Mouse (Mus musculus): ENCODE results near the gene Hexim2.

The Hexim2 gene

DNA sequence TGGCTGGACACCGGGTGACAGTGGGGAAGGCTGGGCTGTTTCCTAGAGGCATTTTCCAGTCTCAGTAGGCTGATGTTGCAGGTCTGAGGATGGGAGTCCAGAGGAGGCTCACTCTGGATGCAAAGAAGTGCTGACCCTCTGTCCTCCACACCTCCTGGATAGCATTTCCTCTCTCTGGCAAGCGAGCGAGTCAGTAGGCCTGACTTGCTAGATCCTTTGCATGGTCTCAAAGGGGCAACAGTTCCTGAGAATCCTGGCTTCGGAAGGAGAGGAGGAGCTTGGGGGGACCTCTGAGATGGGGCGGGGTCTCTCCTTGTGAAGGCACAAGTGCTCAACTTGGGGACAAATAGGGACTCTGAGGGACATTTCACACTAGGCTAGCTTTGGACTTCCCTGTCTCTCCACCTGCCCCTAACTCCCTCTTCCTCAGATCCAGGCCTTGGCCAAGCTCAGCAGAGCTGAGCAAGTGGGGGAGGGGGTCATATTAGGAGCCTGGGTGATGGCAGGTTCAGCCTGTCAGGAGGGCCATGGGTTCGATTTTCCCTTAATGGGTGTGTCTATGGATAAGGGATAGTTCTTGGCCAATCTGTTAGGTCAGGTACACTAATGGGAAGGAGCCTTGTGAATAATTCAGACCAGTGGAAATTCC is 40.3 kb downstream of the Hexim2 start:
- DNase-seq (ENCODE audit: extremely low spot score, low spot score), result no peak

DNA sequence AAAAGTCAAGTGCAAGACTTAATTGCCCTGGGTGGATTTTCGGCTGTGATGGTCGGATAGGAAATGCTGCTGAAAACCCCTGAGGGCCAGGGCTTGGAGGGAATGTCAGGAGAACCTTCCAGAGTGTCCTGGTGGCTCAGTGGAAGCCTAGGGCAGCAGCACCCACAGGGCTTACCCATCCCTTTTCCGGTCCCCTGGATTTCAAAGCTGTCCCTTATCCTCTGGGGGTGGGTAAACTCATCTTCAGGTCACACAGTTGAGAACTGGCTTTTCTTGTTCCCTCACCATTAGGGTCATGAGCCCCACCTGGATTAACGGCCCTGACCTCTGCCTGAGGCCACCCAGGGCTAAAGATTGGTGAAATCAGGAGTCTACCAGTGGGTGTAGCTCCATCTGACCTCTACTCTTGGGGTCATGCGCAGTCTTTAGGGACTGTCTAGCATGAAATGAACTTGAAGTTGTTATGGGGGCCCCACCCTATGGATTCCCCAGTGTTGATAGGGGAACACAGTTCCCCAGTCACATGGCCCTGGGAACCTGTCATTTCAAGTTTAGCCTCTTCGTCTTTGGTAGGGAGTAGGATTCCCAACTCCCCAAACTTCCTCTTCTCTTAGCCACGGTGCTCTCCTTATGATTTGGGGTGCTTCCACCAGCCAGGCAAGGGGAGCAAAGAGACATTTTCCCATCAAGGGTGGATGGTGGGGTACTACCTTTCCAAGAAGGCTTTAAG is 41.0 kb downstream of the Hexim2 start:
- no peak for DNase-seq (ENCODE audit: extremely low spot score, low spot score)

DNA sequence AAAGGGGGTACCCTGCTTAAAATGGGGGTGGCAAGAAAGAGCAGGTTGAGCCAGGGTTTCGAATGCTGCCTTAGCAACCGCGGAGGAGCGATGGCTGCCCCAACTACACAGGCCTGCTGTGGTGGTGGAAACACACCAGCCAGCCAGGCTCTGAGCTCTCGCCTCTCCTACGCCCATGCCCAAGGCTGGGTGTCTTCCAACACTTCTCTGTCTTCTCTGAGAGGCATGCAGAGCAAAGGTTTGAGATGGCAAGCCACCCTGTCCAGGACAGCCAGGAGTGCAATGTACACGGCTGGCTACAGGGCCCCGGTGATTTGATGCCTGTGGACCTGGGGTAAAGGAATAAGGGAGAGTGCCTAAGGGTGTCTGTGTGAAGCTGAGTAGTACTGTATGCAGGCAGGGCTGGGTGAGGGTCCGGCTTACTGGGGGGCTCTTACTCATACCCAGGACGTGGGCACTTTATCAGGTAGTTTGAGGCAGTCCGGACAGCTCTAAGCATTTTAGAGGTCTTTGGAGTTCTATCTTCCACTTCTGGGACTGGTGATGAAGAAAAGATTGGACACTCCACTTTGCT is 41.6 kb downstream of the Hexim2 start:
- no peak for DNase-seq (ENCODE audit: extremely low spot score, low spot score)

DNA sequence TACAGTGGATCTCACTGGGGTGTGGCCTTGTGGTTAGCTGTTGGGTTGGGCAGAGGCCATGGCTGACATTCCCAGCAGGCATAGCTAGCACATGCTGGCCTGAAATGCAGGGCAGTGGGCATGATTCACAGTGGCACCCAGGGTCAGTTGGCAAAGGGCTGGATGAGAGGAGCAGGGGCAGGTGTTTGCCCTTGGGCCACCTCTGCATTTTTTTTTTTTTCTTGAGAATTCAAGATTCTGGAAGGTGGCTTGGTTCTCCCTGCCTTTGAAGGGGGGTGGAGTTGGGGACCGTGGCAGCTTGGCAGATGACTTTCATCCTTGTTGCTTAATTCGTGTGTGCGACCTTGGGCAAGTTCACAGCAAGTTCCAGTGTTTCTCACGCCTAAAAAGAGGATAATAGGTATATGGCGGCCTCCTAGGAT is 42.2 kb downstream of the Hexim2 start:
- no peak for DNase-seq (ENCODE audit: extremely low spot score, low spot score)

DNA sequence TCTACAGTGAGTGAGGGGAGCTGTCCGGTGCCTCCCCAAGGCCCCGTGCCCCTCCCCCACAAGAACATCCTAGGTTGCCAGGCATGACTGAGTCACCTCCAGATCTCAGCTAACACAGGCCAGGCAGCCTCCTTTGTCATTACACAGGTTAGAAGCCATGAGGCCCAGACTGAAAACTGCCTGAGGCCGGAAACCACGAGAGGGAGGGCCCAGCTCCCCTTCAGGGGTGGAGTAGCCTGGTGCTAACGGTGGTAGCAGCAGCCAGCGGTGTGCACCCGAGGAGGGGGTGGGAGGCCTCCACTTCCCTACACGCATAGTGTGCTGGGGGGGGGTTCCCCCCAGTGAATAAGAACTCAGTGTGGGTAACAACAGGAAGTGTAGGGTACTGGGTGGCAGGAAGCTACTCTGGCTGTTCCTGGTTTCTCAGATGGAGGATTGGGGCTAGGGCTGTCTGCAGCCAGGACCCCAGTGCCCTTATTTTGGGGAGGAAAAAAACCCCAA is 42.7 kb downstream of the Hexim2 start:
- DNase-seq (ENCODE audit: extremely low spot score, low spot score), result no peak

DNA sequence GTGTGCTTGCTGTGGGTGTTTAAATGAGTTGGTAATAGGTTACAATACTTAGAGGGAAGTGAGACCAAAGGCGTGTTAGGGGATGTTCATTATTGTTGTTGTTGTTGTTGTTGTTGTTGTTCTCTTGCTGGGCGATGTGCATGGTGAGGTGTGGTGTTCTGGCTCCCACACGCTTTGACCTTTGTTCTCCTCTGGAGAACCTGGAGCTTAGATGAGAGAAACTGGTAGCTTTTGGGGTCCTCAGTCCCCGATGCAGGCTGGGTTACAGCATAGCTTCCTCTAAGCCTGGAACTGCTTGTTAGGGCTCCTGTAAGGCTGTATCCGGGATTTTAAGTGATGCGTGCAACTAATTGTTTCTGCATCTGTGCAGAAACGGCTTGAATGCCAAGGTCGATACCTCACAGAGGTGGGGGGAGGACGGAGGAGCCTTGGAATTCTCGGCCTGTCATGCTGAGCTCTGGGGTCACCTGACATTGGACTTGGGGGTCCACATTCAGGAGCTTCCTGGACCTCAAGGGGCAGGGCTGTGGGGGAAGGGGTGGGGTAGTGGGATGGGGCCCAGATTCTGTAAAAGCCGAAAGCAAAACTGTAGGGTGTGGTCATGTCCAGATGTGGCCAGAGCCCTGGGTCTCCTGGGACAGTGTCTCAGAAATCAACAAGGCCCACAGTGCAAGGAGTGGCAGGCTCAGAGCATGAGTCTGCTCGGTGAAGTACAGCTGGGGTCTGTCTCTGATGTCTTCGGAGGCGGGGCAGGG is 43.6 kb downstream of the Hexim2 start:
- no peak for DNase-seq (ENCODE audit: extremely low spot score, low spot score)

DNA sequence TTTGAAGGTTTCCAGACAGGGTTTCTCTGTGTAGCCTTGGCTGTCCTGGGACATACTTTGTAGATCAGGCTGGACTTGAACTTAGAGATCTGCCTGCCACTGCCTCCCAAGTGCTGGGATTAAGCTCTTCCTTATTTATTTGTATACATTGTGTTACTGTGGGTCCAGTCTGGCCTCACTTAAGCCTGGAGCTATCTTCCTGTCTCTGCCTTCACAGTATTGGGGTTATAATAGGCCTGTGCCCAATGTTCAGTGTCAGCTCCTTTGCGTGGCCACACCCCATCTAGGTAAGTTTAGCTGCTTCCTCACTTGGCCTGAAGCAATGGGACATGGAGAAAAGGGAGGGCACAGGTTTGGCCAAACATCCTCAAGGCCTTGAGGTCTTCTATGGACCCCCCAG is 44.3 kb downstream of the Hexim2 start:
- DNase-seq (ENCODE audit: extremely low spot score, low spot score), result no peak

DNA sequence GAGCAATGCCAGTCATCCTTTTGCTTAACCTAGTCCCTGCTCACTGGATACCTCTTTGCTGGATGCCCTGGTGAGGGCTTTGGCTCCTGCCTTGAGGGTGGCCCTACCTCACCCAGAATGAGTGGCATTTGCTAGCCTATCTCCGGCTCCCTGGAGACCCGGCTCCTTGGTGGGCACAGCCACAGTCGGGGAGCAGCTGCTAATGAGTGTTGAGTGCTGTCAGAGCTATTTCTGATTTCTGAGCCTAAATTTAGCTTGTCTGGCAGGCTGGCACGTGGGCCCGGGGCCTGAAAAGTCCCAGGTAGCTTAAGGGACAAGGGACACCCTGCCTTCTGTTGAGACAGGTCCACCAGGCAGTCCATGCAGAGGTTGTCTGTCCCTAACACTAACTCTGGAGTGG is 45.0 kb downstream of the Hexim2 start:
- no peak for DNase-seq (ENCODE audit: extremely low spot score, low spot score)

DNA sequence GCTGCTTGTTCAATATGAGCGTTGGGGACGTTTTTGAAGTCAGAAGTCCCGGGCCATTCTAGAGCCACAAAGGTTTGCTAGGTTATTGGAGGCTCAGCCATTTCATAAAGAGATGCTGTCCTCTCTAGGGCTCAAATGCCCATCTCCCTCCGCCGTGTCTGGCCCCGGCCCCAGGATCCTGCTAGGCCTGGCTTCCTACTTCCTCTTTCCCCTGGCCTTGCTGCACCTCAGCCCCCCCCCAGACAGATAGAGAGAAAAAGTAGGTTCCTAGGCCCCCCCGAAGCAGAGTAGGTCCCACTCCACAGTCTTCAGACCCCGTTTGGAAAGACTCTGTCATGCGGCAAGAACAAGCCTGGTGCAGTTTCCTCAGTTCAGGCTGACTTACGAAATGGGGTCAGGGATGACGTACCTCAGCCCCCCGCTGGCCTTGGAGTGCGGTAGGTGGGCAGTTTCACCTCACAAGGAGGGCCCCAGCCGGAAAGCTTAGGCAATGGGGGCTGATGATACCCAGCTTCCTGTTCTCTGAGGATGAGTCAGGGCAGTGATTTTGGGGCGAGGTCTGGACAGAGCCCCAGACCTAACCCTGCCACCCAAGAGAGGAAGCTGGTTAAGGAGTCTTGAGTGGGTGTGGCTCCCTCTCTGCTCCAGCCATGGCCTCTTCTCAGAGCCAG is 45.7 kb downstream of the Hexim2 start:
- no peak for DNase-seq (ENCODE audit: extremely low spot score, low spot score)

DNA sequence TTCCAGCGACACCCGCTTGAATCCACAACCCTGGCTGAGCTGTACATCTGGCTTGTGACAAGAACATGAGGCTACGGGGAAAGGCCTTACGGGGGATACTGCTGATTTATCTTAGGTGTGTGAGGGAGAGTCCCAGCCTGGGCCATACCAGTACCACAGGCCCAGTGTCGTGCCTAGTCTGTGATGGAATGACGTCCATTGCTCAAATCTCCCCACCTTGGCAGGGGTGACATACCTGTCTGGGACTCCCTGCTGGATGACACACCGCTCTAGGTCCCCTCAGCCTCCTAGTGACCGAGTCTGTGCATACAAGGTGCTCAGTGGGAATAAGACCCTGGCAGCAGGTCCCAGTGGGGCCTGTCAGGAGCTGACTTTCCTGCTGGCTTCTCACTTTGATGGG is 46.5 kb downstream of the Hexim2 start:
- no peak for DNase-seq (ENCODE audit: extremely low spot score, low spot score)

DNA sequence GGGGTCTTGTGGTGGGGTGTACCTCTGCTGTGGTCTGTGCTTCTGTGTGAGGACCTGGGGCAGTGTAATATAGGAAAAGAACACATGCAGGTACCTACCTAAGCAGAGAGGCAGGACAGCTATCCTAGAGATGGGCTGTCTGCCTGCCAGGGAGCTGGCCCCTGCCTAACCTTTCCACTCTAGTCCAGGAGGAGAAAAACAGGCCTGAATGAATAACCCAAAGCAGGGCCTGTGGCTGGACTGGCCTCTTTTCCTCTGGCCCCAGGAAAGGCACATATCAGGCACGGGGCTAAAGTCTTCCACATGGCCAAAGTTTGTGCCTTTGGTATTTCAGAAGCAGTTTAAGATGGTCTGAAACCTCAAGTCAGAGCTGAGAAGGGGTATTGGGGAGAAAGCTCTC is 48.2 kb downstream of the Hexim2 start:
- DNase-seq (ENCODE audit: extremely low spot score, low spot score), result no peak

DNA sequence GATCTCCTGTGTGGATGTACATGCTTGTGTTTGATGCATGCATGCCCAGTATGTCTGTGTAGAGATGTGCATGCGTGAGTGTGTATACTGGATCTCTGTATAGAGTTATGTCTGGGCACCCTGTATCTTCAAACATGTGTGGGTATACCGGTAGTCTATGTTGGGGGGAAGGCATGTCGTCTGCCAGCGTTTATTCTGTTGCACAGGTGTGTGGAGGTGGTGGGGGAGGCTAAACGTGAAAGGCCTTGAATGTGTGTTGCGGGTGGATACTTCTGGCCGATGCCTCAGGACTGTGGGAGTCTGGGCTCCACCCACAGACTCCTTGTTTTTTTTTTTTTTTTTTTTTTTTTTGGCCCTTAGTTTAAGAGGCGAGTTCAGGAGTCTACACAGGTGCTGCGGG is 49.1 kb downstream of the Hexim2 start:
- no peak for DNase-seq (ENCODE audit: extremely low spot score, low spot score)

DNA sequence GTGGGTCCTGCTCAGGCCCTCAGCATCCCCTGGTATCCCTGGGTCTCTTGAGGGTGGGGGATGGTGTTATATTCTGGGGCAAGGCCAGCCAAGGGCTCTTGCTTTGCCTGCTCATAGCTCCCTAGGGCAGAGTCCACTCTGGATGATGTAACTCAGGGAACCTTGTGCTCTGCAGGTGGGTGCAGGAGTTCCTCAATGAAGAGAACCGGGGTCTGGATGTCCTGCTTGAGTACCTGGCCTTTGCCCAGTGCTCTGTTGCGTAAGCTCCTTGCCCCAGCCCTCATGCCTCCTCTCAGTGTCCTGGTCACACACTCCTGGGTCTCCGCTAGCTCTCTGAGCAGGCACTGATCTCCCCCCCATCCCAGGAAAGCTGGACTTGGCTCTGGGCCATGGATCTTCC is 49.7 kb downstream of the Hexim2 start:
- no peak for DNase-seq (ENCODE audit: extremely low spot score, low spot score)

DNA sequence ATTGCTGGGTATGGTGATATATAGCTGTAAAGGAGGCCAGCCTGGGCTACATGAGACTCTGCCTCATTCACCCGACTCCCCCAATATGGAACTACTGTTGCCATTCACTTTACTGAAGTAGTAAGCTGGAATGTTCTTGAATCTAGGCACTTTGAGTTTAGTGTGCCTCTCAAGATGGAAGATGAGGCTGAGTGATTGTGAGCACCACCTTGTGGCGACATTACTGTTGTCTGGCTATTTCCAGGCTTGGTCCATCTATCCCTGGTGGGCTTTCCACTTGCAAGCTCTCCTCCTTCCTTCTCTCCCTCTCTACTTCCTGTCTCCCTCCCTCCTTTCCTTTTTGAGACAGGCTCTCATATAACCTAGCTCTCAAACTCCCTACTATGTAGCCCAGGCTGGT is 52.7 kb downstream of the Hexim2 start:
- no peak for DNase-seq (ENCODE audit: extremely low spot score, low spot score)
